Mouse (Mus musculus) spleen, postnatal 10 days (tissue): Measurements from ENCODE around the gene Ttc17.
"Not testable (repeated sequence)": the region's sequence is repeated elsewhere in the genome, so short reads cannot be mapped to it uniquely, and the experiment has no call there.

ENCODE experiments used
- DNase-seq, 2 experiments: peaks; one replicate each; pipeline ENCODE4 v3.0.0; 2021 to 2022; ENCODE audit warnings: low spot score in 2 of 2

The Ttc17 gene

DNA sequence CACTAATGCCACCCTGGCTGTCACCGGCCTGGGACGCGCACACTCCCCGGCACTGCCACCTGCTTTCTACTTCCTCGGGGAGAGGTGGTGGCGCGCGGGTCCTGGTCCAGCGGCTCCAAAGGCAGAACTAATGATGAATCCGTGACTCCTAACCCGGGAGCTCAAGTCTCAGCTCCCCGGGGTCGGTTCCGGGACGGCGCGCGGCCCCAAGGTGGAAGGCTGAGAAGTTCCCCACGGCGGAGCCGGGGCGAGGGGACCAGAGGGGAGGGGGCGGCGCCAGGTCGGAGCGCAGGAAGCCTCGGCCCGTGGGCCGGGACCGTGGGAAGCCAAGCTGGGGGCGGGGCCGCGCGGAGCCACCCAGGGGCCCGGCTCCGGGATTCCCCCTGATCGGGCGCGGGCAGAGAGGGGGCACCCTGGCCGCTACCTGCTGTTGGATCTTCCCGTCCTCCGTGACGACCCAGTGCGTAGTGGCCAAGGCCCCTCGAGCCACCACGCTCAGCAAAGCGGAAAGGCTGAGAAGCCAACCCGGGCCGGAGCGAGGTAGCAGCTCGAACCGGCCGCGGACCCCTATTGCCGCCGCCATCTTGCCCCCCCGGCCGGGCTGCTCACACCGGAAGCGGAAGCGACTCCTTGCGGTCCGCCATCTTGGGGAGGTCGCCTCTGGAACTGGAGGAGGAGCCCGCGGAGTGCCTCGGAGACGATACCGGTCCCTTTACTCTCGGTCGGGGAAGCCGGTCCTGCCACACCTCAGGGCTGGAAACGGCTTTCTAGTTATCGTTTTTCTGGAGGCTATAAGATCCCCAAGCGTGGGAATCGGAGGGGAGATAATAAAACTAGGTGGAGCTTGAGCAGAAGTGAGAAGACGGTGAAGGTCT, at the start of gene Ttc17:
Gene Ttc17 (minus strand): TSS at position 607 of the 875 bp plus-strand sequence.
- DNase-seq: peak; percentile 84 to 93

DNA sequence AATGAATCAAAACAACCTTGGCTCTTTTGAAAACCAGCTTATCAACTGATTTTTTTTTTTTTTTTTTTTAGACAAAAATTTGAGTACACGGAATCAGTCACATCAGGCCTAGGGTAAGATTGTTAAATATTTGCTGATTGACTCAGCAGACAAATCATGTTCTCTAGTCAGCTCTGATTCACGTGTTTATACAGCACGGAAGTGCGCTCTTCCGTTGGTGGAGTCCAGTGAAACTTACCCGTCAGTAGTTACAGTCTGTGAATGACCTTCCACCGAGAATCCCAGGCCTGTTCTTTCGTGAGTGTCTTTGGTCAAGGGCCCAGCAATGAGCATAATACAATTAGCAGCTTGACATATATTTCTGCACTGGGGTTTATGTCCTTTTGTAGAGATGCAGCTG, 43.2 kb upstream of the Ttc17 start:
- DNase-seq: no peak

DNA sequence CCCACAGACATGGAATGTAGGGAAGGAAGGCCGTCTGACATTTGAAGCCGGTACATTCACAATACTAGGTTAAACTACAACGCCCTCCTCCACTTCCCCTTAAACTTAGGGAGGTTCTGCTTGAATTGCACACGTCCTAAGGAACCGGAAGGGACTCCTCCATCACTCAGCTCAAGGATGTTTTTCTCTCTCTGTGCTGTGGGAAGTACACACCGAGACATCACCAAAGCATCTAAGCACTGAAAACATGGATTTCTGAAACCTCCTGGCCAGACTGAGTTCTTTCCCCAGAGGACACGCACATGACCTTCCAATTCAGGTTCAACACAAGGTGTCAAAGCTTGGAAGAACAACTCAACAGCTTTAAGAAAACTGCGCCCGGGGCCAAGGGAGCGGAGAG, 30.5 kb upstream of the Ttc17 start:
- no peak for DNase-seq

DNA sequence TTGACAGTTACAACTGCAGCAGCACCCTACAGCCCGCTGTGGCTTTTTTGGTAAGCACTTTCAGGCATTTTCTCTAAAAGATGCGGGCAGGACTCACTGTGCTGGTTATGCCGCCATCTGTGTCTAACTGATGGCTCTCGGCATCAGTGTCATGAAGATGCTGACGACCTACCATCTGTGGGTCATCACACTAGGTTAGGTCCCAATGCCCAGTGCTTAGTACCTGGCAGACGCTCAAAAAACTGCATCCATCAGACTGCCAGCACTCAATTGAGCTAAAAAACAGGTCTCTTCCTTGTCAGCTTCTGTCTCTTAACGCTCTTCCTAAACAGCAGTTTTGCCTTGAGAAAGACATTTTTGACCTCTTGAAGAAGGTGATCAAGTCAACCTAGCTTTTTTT, 29.0 kb upstream of the Ttc17 start:
- DNase-seq: no peak

DNA sequence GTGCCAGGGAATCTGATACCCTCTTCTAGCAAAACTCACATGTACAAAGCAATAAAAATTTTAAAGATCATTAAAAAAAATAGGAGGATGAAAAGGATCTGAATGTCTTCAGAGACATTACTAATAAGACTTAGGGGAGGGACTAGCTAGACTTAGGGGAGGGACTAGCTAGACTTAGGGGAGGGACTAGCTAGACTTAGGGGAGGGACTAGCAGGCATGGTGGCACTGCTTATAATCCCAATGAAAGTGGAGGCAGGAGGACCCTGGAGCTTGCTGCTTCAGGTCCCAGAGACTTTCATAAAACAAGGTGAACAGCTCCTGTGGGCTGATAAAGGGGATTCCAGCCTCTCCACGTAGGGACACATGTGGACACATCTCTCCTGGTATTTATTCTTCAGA, 28.3 kb upstream of the Ttc17 start:
- no peak for DNase-seq

DNA sequence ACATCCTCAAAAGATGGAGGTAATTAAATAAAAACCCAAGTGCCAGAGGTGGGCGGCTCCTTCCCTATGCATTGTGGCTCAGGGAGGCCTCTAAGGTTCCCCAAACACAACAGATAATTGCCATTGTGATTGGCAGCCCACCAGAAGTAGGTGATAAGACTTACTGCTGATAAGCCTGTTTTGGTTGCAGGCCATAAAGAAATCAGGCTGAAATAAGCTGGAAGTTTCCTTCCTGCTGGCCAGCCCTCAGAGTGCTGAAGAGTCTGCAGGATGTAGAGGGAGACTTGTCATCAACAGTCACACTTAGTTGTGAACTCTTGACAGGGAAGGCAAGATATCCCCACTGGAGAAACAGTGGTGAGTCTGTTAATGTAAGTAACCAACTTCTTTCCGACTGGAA, 25.7 kb upstream of the Ttc17 start:
- no peak for DNase-seq

DNA sequence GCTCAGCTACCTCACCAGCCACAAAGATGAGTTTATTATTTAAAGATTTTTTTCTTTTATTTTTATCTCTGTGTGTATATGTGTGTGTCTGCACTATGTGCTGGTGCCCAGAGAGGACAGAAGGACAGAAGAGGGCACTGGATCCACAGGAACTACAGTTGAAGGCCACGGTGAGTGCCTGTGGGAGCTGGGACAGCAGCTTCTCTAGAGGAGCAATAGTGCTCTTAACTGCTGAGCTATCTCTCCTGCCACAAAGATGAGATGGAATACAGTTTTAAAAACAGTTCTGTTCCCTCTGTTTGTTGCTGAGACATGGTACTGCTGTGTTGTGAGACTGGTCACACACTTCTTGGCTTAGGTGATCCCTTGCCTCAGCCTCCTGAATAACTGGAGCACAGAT, 22.0 kb upstream of the Ttc17 start:
- DNase-seq: no peak

DNA sequence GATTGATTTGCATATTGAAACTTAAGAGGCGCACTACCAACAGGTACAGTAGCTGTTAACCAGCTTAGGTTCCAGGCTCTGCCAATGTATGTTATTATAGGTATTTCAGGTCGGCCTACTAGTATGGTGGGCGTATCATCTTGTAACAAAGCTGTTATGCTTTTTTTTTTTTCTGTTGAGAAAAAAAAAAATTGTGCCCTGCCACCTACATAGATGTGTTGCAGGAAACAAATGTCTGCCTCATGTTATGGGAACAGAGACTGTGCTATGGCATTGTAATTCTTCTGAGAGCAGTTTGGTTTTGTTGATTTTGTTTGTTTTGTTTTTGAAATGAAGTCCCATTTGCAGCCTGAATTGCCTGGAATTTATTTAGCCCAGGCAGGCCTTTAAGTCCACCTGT, 952 bp upstream of the Ttc17 start:
- DNase-seq: no peak

DNA sequence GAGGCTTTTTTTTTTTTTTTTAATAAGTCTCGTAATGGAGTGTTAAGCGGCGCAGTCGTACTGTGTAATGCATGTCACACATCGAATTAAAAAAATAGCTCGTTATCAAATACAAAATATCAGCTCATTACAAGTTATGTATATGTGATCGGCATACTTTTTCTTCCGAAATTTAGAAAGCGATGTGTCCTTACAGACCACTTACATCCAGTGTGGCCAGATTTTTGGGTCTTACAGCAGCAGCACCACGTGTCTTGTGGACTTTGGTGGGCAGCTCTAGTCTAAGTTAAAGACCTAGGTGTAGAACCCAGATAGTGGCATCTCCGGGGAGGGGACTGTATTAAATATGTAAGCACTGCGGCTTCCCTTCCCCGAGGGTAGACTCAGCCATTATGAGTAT, 532 bp upstream of the Ttc17 start:
- peak; percentile 12 to 19 for DNase-seq

DNA sequence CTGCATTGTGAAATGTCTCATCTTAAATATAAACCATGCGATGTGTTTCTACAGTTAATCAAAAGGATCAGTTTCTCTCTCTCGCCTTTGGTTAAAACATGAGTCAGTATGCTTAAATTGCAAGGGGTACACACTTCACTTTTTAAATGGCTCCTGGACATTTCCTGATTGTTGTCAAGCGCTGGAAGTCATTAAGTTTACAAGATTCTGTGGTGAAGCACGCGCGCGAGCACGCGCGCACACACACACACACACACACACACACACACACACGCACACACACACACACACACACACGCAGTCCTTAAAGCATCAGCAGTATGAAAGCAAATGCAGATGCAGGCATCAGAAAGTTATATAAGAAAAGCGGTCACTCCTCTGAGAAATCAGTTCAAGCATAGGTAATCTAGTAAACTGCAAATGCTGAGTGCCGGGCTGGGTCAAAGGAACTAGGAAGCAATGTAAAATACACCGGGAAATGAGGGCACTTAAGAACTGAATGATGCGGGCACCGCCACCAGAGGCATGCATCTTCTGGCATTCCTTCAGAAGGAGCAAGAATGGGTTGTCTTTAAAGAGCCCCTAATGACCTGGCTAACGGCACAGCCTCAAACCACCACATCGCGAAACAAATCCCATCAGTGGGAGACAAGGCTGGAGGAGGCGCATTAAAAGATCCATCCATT, 949 bp downstream of the Ttc17 start:
- peak in 1 of 2 experiments; percentile 7 for DNase-seq

DNA sequence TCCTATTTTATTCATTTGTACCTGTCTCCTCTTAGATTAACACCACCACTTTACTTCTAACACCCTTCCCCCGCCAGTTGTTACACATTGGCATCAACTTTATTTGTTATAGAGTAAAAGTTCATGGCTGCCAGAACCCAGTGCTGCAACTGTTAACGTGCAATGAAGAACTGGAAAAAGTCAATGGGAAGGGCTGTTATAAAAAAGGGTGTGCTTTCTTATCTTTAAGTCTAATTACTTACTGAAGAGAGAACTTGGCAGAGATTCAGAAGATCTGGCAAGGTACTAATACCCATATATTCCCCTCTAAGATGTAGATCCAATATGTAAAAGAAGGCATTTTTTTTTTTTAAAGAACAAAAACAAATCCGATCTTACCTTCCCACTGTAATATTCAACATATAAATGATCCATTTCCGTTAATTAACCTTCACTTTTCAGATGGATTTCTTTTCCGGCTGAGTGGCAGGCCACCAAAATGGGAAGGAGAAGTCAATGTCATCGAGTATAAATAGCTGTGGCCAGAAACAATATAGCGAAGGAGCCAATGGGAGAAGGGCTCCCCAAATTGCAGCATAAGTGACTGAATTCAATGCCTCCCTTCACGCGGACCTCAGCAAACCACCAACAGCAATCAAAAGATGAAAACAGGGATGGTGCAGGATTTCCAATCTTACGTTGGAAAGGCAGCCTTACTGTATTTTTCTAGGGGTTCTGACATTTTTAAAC, 1.8 kb downstream of the Ttc17 start:
- DNase-seq: no peak

DNA sequence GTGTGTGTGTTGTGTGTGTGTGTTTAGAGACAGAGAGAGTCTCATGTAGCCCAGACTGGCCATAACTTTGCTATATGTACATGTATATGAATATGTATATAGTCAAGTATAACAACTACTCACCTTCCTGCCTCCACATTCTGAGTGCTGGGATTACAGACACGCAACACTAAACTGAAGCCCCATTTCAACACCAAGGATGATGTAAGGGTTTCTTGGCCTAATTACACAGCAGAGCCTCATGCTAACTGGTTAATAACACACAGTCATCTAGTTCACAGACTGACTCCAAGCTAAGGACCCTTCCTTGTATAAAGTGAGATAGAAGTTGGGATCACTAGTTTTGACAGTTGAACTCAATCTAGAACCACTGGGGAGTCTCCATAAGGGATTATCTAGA, 3.9 kb downstream of the Ttc17 start:
- no peak for DNase-seq

DNA sequence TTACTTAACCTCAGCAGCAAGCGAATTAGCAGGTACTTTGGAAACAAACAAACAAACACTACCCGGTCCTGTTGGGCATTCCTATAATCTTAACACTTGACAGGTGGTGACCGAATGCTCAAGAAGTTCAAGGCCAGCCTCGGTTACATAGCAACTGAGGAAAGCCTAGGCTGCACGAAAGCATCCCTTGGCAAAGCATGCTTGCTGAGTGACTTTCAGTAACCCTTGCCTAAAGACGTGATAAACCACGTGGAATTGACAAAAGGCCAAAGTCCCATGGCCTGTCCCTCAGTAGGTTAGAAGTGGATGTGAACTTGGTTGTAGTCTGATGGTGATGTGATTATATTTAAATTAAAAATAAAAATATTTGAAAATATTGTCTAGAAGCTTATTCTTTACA, 4.4 kb downstream of the Ttc17 start:
- no peak for DNase-seq

DNA sequence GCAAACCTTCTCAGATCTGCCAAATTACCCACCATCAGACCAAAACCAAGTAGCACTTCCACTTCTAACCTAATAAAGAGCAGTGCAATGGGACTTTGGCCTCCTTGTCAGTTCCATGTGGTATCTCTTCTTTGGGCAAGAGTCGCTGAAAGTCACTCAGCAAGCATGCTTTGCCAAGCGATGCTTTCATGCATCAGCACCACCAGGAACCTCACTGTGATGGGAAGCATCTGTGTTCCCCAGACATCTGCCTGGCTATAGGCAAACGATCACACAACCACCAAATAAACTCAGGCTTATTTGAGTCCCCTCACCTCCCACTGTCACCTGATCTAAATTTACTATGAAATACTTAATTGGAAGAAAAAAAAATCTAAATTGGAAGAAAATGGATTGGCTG, 5.5 kb downstream of the Ttc17 start:
- DNase-seq: no peak

DNA sequence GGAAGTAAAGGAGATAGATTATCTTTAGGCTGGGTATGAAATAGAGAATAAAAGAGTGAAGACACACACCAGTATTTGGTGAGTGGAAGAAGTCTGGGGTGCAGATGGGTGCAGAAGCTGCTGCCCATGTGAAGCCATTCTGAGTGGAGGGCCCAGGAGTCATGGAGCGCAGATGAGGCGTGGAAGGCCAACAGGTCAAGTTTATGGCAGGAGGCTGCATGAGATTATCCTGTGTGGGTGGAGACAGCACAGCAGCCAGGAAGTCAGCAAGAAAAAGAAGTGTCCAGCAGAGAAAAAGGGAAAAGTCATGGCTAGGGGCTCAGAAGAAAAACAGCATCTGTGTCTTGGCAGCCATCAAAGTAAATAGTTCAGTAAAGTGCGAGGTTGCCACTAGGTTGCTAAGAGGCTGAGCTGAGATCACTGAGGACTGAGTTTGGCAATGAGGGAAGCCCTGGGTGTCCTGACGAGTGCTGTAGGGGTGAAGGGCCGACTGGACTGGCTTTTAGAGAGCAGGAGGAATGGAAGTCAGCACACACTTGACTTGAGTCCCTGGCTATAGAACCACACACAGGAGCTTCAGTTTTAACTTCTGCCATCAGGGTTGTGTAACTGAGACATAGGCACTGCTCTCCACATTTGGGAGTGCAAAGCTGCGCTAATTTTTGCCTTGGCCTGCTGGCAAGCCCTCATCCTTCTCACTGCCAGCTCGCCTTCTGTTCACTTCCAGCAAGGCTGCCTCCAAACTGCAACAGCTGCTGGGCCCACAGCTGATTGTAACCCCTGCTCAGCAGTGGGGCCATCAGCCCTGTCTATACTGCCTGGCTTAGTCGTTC, 8.1 kb downstream of the Ttc17 start:
- no peak for DNase-seq

DNA sequence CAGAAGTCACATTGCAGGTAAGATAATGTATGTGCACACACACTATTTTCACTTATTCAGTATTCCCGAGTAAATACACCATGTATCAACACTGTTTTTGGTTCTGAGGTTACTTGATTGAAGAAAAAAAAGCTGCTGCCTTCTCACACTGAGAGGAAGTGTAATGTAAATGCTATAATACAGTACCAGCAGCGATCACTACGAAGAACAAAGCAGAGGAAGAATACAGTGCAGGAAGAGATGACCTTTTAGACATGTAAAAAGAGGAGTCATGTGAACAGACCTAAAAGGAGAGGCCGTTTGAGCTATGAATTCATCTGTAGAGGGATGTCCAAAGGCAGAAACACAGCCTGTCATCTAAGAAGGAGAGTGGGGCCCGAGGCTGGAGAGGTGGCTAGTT, 9.0 kb downstream of the Ttc17 start:
- no peak for DNase-seq

DNA sequence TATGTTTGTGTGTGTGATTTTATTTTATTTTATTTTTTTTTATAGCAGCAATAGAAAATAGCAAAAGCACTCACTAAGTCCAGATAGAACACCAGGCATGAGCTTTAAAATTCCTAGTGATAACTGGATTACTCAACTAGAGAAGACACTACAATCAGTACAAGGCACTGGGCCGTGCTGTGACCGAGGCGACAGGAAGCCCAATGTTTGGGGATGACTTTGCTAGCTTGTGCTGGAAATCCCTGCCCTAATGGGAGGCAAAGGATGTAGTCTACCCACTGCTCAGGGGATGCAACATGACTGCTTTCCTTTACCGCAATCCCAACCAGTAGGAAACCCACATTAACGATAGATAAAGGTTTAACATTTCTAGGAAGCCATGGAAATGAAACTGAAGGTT, 10.2 kb downstream of the Ttc17 start:
- DNase-seq: no peak

DNA sequence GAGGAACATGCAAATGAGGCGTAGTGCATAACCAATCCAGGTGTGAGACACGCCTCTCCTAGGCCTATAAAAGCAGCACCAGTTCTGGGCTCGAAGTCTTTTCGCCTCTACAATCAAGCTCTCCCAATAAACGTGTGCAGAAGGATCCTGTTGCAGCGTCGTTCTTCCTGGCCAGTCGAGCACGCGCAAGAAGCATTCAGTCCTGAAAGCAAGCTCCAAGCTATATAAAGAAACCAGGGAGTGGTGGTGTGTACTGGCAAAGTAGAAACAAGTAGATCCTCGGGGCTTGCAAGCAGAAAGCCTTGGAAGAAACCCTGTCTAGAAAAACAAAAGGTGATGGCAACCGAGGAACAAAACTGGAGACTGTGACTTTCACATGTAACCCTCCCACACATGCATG, 15.4 kb downstream of the Ttc17 start:
- not testable (repeated sequence) for DNase-seq

DNA sequence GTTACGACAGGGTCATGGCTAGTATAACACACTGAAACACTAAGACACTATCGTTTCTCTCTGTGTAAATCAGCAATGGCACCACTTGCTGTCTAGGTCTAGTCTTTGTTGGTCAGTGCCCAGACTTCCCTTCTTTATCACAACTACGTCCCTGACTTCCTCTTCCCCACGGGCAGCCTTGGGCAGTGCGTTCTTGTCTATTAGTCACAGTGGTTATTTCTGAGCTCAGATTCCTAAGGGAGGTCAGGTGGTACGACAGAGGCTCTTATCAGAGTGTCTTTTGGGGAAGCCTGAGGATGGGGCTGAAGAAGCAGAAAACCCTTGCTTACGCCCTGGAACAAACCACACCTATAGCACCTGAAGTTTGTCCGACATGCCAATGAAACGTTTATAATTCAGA, 17.5 kb downstream of the Ttc17 start:
- DNase-seq: no peak

DNA sequence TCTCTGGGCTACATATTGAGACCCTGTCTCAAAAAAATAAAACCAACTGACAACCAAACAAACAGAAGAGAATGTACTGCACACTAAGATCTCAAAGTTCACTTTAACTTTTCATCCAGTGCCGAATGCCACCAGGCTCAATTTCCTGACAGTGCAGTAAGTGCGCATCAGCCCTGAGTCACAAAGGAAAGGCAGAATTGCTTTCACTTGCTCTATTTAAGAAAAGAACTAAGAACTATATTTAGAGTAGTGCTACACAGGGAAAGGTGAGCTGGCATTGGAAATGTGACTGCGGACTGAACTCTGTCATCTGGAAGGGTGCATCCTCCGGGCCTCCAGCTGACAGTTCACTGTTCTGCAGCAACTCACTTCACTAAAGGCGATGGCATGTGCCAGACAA, 18.6 kb downstream of the Ttc17 start:
- DNase-seq: no peak

DNA sequence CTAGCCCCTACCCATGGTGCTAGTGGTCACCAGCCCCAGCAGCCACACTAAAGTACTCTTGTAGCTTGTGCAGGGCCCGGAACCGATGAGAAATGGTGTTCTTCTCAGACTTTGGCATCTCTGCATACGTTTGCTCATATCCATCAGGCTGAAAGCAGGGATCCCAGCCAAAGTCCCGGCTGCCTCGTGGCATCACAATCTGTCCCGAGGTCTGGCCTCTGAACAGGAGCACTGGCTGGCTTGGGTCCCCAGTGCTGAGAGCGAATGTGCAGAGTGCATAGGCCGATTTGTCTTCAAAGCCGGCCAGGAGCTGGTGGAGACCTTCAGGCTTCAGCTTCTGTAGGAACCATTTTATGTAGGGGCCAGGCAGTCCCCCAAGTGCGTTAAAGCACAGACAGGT, 22.0 kb downstream of the Ttc17 start:
- not testable (repeated sequence) for DNase-seq
